Mouse (Mus musculus) thymus, adult 2 months (tissue): ENCODE measurements around the gene Clock.

Experiments used
- CTCF ChIP-seq: fragments of 200-500 bp; IDR thresholded peaks from 2 replicates; pipeline ENCODE4 v1.5.1; 2012; ENCODE audit warnings: mild to moderate bottlenecking, control low read depth, low read length, moderate library complexity, borderline replicate concordance; ENCODE audit not compliant: control insufficient read depth, poor library complexity, insufficient read depth; ENCODE audit errors: extremely low read depth
- POLR2A ChIP-seq: fragments of 200-500 bp; IDR thresholded peaks from 2 replicates; pipeline ENCODE4 v1.6.1; 2012; ENCODE audit warnings: mild to moderate bottlenecking, low read length, control low read depth, moderate library complexity; ENCODE audit not compliant: control insufficient read depth, poor library complexity, insufficient read depth; ENCODE audit errors: extremely low read depth

- TF ChIP-seq CTCF (no peak), POLR2A (no peak)
Observed at GRCm38 (mm10) chr5:76333833-76334232, 29.2 kb upstream of the Clock start.
